Comparison of ENCODE assay signal across 8 mouse cellular contexts in the genomic region with DNA sequence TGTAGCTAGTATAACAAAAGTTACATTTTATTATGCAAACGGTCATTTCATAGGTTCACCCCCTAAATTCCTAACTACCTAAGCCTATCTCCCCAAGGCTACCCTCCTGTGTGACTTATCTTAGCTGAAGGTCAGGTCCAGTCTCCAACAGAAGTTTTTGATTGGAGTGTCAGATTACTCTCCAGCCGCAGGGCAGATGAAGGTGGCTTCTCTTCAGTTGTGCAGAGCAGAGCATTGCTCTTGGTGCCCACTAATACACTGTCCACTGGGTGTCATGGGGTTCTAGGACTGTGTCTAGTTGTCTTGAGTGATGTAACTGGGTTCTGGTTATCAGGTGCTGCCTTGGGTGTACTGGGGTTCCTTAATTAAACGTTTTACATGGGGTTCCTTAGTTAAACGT. TPM values are rescaled to one million over a fixed set of nuclear protein-coding genes. Genes with fewer than 3 reads are reported as not detected.
DNase-seq lines count a peak whose midpoint lies in the region; ATAC-seq and TF ChIP-seq lines count a peak whose summit lies in the region.

No protein-coding gene starts in this region.

- no peak for TF ChIP-seq CTCF in lung, embryonic 14.5 days (IDR thresholded peaks at IDR 0.05; ENCODE audit: low read depth)
- no peak for TF ChIP-seq CTCF in lung, adult 2 months (IDR thresholded peaks at IDR 0.05; ENCODE audit: insufficient read depth, low read length)

- 8% methylated on average over 4 of the region's 4 CpGs for WGBS in lung, embryonic 14.5 days
- 8% methylated on average over 4 of the region's 4 CpGs for WGBS in lung, adult 2 months
- WGBS in embryonic facial prominence, embryonic 11.5 days: 13% methylated on average over 4 of the region's 4 CpGs
- 8% methylated on average over 4 of the region's 4 CpGs for WGBS in intestine, embryonic 15.5 days
- WGBS in neural tube, embryonic 14.5 days: 9% methylated on average over 4 of the region's 4 CpGs

- H3K27ac ChIP-seq in lung, embryonic 14.5 days (ENCODE audit: low read depth): no peak overlapping the region
- H3K27ac ChIP-seq in embryonic facial prominence, embryonic 11.5 days (replicated peaks; ENCODE audit: low read depth, low read length): no peak overlapping the region
- no peak overlapping the region for H3K27ac ChIP-seq in intestine, embryonic 15.5 days
- no peak overlapping the region for H3K27ac ChIP-seq in neural tube, embryonic 14.5 days (ENCODE audit: low read depth, low read length)

- no peak for DNase-seq in lung, embryonic 14.5 days
- no peak for DNase-seq in lung, adult 2 months
- DNase-seq in embryonic facial prominence, embryonic 11.5 days (ENCODE audit: low spot score): no peak
- DNase-seq in spleen, postnatal 4 days (ENCODE audit: low spot score in 2 of 2): no peak
- DNase-seq in natural killer cell, adult 2 months (ENCODE audit: low spot score in 2 of 2): no peak
- DNase-seq in gastrocnemius, postnatal 25 days: no peak

- TF ChIP-seq POLR2A in lung, adult 2 months (IDR thresholded peaks at IDR 0.05; ENCODE audit: borderline replicate concordance, extremely low read depth, low read depth, low read length): no peak

- peak overlapping the region; percentile 61 for H3K4me3 ChIP-seq in lung, embryonic 14.5 days (ENCODE audit: low read depth, low read length)
- no peak overlapping the region for H3K4me3 ChIP-seq in lung, adult 2 months (replicated peaks; ENCODE audit: extremely low read depth, low read depth, low read length)
- H3K4me3 ChIP-seq in embryonic facial prominence, embryonic 11.5 days (ENCODE audit: low read depth, low read length): peak overlapping the region; percentile 75
- H3K4me3 ChIP-seq in intestine, embryonic 15.5 days (replicated peaks): peak overlapping the region; percentile 63
- H3K4me3 ChIP-seq in neural tube, embryonic 14.5 days (ENCODE audit: low read depth, low read length): peak overlapping the region; percentile 74

- peak; percentile 25; the same call in 1 of the 2 replicates for ATAC-seq in lung, embryonic 14.5 days (ENCODE audit: insufficient read depth)
- ATAC-seq in embryonic facial prominence, embryonic 11.5 days (replicated peaks; ENCODE audit: insufficient number of reproducible peaks, low FRiP score, low TSS enrichment, low read depth): 0 out of 2 replicates have a peak, but pooled peaks have one; percentile 35
- ATAC-seq in intestine, embryonic 15.5 days: peak; percentile 18; the same call in 1 of the 2 replicates
- ATAC-seq in neural tube, embryonic 14.5 days (ENCODE audit: low read depth): peak; percentile 26; the same call in 1 of the 2 replicates

- peaks cover 17% of the 10 kb centered on the region for H3K36me3 ChIP-seq in lung, embryonic 14.5 days (ENCODE audit: insufficient read depth)
- no peaks in the 10 kb centered on the region for H3K36me3 ChIP-seq in embryonic facial prominence, embryonic 11.5 days (replicated peaks; ENCODE audit: control insufficient read depth, insufficient read depth, low read depth, low read length)
- peaks cover 6% of the 10 kb centered on the region; the same call in 1 of the 2 replicates for H3K36me3 ChIP-seq in intestine, embryonic 15.5 days
- no peaks in the 10 kb centered on the region for H3K36me3 ChIP-seq in neural tube, embryonic 14.5 days (ENCODE audit: control insufficient read depth, insufficient read depth, low read length)

- H3K9me3 ChIP-seq in lung, embryonic 14.5 days (ENCODE audit: low read depth, low read length): no peaks in the 10 kb centered on the region
- no peaks in the 10 kb centered on the region for H3K9me3 ChIP-seq in embryonic facial prominence, embryonic 11.5 days (replicated peaks; ENCODE audit: control insufficient read depth, low read length)
- no peaks in the 10 kb centered on the region for H3K9me3 ChIP-seq in intestine, embryonic 15.5 days
- H3K9me3 ChIP-seq in neural tube, embryonic 14.5 days (ENCODE audit: control insufficient read depth, low read length): no peaks in the 10 kb centered on the region

- peak overlapping the region; percentile 88 for H3K9ac ChIP-seq in lung, embryonic 14.5 days
- H3K9ac ChIP-seq in embryonic facial prominence, embryonic 11.5 days (replicated peaks; ENCODE audit: low read length): no peak overlapping the region; the same call in 1 of the 2 replicates
- peak overlapping the region; percentile 63; the same call in 1 of the 2 replicates for H3K9ac ChIP-seq in intestine, embryonic 15.5 days
- peak overlapping the region; percentile 80 for H3K9ac ChIP-seq in neural tube, embryonic 14.5 days (replicated peaks; ENCODE audit: low read depth, low read length)

- H3K4me2 ChIP-seq in lung, embryonic 14.5 days: peak overlapping the region; percentile 89
- peak overlapping the region; percentile 50 for H3K4me2 ChIP-seq in embryonic facial prominence, embryonic 11.5 days (ENCODE audit: low read depth, low read length)
- H3K4me2 ChIP-seq in intestine, embryonic 15.5 days (replicated peaks): peak overlapping the region; percentile 70
- H3K4me2 ChIP-seq in neural tube, embryonic 14.5 days (ENCODE audit: low read depth, low read length): peak overlapping the region; percentile 98

- no peaks in the 10 kb centered on the region for H3K27me3 ChIP-seq in lung, embryonic 14.5 days (ENCODE audit: insufficient read depth, low read length)
- H3K27me3 ChIP-seq in embryonic facial prominence, embryonic 11.5 days (ENCODE audit: control insufficient read depth, insufficient read depth, low read length): no peaks in the 10 kb centered on the region
- H3K27me3 ChIP-seq in intestine, embryonic 15.5 days (replicated peaks): no peaks in the 10 kb centered on the region
- H3K27me3 ChIP-seq in neural tube, embryonic 14.5 days (ENCODE audit: control insufficient read depth, insufficient read depth, low read length): no peaks in the 10 kb centered on the region

- no peaks in the 10 kb centered on the region for H3K4me1 ChIP-seq in lung, embryonic 14.5 days (ENCODE audit: insufficient read depth)
- peaks cover 3% of the 10 kb centered on the region for H3K4me1 ChIP-seq in lung, adult 2 months (ENCODE audit: control insufficient read depth, insufficient read depth, low read length)
- H3K4me1 ChIP-seq in embryonic facial prominence, embryonic 11.5 days (ENCODE audit: control insufficient read depth, insufficient read depth, low read length): no peaks in the 10 kb centered on the region
- H3K4me1 ChIP-seq in intestine, embryonic 15.5 days (replicated peaks): peaks cover 6% of the 10 kb centered on the region; the same call in 1 of the 2 replicates
- peaks cover 12% of the 10 kb centered on the region for H3K4me1 ChIP-seq in neural tube, embryonic 14.5 days (ENCODE audit: control insufficient read depth, insufficient read depth, low read length)

RNA-seq across cellular contexts. Expression of a gene that starts 0.6 kb away (rescaled TPM):
- 70.0 and 72.2 TPM in 2 replicates for polyA plus RNA-seq in lung, embryonic 14.5 days (2014; fragmentation: Nextera tagmentation; extraction: Ambion mirVana)
- 5.1 and 9.2 TPM in 2 replicates for polyA plus RNA-seq in lung, adult 2 months (2012; rRNA removed)
- polyA plus RNA-seq in embryonic facial prominence, embryonic 11.5 days (2014; fragmentation: Nextera tagmentation; extraction: Ambion mirVana): 109 and 114 TPM in 2 replicates
- polyA plus RNA-seq in intestine, embryonic 15.5 days (2015; fragmentation: Nextera tagmentation; extraction: Ambion mirVana): 35.1 and 47.0 TPM in 2 replicates
- polyA plus RNA-seq in neural tube, embryonic 14.5 days (2014; fragmentation: Nextera tagmentation; extraction: Ambion mirVana): 81.2 and 85.0 TPM in 2 replicates
- total RNA-seq in gastrocnemius, postnatal 25 days (2021): 1 to 10 TPM; 8.3 to 9.0 TPM

RNA-seq across cellular contexts. Expression of a gene that starts 44.0 kb away (rescaled TPM):
- polyA plus RNA-seq in lung, embryonic 14.5 days (2014; fragmentation: Nextera tagmentation; extraction: Ambion mirVana): 4.5 and 4.7 TPM in 2 replicates
- 3.2 and 4.4 TPM in 2 replicates for polyA plus RNA-seq in lung, adult 2 months (2012; rRNA removed)
- 3.0 and 3.1 TPM in 2 replicates for polyA plus RNA-seq in embryonic facial prominence, embryonic 11.5 days (2014; fragmentation: Nextera tagmentation; extraction: Ambion mirVana)
- 3.3 TPM in 2 replicates for polyA plus RNA-seq in intestine, embryonic 15.5 days (2015; fragmentation: Nextera tagmentation; extraction: Ambion mirVana)
- polyA plus RNA-seq in neural tube, embryonic 14.5 days (2014; fragmentation: Nextera tagmentation; extraction: Ambion mirVana): 0.32 and 0.68 TPM in 2 replicates
- 1 to 10 TPM; 5.0 to 7.5 TPM for total RNA-seq in gastrocnemius, postnatal 25 days (2021)
